Mouse (Mus musculus) layer of hippocampus, adult 18-20 months (tissue): ENCODE measurements at regions not wholly inside any gene's neighbourhood (a gene's known extent, or its start where the extent isn't known, plus 50 kb on each side); places are given as distances from the start of the nearest gene placed in this dataset.

Source experiments
- DNase-seq, 2 experiments: peaks; one replicate each; pipeline ENCODE4 v3.0.0; 2022; ENCODE audit warnings: low spot score in 2 of 2

DNA sequence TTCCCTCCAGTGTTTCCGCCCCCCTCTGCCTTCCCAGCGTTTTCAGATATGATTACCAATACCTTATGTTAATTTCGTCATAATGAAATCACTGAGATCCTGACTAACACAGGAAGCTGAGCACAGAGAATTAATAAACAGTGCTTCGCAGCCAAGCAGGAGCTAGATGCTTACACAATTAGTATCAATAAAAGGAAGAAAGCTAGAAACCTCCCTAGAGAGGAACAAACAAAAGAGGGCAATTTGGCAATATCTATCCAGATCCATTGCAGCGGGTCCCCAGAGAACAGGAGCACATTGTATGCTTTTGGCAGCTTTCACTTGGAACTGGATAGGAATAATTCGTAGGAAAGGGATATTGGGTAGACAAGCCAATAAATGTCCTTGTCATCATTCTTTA is 159.1 kb upstream of the Kbtbd8 start:
- peak in 1 of 2 experiments; percentile 7 for DNase-seq

DNA sequence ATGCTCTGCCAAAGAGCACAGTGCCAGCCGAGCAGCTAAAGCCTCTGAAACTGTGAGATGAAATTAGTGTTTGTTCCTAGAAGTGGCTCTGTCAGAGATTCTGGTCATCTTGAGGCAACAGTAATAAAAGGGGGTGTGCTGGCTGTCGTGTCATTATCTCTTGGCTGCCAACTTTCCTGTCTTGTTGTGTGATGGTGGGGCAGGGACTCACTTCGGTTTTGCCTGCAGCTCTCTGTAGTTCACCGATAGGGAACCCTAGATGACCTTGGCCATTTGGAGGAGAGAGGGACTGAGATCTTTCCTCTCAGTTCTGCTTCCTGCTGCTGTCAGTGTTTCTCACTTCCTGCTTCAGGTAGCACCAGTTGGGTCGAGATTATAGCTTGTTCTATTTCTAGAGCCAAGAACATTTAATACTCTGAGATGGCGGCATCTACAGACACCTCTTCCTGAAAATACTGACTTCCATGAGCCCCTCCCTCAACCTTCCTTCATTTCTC is 159.8 kb upstream of the Kbtbd8 start:
- DNase-seq, result no peak

DNA sequence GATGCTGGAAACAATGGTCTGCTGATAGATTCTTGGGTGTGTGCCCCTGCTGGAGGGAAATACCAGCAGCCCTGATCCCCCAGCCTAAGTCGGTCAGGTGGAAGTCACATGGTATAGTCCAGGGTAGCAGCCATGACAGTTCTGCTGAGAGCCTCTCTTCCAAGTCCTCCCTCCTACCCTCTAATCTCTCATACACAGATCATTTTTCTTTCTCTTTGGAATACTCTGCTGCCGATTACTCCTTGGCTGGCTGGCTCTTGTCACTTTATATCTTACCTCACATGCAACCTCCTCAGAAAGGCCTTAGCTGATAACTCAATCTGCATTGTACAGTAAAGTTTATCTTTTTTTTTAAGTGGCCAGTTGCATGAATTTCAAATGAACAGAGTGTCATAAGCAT is 162.5 kb upstream of the Kbtbd8 start:
- no peak for DNase-seq

DNA sequence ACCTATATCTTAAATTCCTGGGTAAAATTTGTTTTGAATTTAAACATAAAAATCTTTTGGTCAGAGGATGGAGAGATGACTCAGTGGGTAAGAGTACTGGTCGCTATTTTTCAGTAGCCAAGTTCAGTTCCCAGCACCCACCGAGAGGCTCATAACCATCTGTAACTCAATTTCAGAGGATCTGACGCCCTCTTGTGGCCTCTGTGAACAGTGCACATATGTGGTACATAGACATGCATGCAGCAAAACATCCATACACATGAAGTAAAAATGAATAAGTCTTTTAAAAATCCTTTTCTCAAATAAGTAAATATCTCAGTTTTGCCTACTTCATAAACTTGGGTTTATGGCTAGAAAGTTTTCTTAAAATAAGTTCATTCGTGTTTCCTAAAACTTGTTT is 163.4 kb upstream of the Kbtbd8 start:
- no peak for DNase-seq

DNA sequence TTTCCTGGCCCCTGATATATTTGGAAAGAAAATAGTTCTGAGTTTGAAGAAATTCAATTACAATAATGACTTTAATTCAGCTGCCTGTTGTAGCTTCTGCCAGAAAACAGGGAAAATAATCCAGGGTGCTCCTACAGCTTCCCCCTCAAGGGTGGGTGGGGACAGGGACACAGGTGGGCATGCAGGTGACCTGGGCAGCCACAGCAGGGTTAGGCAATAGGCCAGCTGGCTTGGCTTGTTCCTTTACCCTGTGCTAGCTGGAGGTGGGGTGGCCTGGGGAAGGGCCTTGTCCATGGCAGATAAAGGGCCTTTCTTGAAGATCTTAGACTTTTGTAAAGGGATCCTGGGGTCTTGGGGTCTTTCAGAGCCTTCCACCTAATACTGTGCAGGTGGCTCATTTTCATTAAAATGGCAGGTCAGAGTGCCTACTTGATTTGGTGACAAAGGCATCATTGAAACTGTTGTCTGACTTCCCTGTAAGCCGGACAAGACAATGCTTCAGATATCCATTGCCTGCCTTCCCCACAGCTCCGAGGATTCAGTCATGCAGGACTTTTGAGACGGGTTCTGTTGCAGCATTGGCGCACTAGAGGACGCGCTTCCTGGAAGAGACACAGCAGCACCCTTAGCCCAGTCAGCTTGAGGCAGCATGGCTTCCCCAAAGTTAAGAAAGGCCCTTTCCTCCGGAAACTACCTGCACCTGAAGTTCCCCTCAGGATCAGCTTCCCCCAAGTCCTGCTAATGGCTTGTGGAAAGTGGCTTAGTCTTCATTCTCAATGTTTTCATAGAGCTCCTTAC is 164.9 kb upstream of the Kbtbd8 start:
- no peak for DNase-seq

DNA sequence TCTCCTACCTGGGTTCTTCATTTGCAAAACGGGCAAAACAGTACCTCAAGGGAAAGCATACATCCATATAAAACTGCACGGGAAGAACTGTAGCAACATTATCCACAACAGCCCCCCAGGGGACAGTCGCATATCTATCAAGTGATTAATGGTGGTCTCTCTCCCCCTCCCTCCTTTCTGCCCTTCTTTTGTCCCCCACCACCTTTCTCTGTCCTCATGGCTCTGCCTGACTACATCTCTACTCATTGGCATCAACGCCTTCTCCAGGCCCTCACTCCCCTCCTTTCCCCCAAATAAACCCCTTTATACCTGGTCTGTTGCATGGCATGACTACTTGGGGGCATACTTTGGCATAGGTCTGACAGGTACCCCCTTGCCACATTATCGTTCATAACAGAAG is 166.1 kb upstream of the Kbtbd8 start:
- DNase-seq, result no peak

DNA sequence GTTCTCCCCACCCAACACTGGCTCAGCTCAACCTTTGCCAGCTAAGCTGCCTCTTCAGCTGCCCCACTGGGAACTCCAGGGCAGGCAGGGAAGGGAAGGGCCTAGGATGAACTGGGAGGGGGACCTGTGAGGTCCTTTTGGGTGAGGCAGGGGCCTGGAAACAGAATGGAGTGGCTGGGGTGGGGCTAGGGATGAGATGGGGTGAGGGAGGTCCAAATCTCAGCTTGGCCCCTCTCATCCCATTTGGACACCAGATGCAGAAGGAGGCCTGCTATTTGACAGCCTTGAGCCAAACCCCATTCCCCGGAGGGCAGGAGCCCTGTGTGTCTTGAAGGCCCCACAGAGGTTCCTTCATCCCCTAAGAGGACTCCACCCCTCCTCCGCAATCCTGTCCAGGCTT is 166.7 kb upstream of the Kbtbd8 start:
- DNase-seq, result no peak

DNA sequence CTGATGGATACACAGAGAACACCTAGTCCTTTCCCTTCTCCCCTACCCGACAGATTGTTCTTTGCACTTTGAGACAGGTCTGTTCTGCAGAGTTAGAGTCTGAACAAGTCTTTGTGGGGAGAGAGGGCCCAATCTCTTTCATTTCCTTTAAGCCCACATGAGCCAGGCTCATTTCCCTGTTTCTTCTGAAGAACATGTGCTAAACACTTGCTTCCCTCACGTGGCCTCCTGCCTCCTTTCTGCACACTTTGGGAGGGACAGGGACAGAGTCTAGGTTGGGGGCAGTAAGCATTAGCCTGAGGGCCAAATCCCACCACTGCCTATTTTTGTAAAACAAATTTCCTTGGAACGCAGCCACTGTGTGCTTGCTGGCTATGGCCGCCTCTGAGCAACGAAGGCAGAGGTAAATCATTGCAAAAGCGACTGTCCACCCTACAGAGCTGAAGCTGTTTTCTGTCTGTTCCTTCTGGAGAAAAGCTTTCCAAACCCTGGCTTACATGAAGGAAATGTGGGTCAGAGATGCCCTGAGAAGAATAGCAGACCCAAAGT is 170.6 kb upstream of the Kbtbd8 start:
- no peak for DNase-seq

DNA sequence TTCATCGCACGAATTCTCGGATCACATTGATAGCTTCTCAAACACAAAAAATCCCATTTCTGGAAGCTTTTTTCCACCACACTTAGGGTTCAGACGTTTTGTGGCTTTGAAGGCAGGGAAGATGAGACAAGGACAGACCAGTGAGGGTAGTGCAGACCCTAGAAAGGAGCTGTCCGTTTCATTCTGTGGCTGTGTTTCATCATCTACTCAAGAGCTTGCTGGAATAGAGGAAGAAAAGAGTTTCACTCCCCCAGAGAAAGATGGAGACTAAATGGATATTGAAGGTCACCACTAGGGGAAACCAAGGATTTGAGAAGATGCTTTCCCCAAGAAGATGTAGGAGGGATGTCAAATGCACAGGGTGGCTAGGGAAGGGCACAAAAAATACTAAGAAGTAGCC is 171.3 kb upstream of the Kbtbd8 start:
- DNase-seq, result no peak

DNA sequence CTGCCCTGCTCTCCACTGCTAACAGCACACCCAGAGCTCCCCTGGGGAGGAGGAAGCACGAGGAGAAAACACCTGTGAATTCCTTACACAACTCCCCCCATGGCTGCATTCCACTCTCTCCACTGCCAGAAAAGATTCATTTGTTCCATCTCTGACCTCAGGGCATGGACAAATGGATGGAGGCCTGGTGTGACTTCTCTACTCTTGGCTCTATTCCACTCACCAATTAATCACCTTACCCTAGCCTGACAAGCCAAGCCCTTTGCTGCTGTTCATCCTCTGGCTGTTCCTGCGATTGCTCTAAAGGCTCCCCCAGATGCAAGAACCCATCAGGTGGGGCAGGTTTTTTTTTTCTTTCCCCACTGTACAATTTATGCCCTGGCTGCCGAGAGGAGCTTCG is 172.8 kb upstream of the Kbtbd8 start:
- no peak for DNase-seq

DNA sequence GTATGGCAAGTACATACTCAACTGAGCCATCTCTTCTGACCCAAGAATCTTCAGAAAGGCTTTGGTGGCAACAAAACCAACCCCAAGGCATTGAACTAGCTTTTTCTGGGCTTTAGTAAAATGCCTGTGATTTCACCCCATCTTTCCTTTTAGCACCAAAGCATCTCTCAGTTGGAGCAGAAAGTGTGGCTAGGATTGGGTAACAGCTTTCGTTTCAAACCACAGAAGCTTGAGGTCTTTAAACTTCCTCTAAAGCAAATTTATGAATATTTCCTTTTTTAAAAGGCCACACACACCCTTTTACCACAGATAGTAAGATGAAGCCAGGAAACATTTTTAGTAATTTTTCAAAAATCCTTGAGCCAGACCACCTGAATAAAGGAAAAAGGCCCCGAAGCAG is 178.1 kb upstream of the Kbtbd8 start:
- DNase-seq, result no peak

DNA sequence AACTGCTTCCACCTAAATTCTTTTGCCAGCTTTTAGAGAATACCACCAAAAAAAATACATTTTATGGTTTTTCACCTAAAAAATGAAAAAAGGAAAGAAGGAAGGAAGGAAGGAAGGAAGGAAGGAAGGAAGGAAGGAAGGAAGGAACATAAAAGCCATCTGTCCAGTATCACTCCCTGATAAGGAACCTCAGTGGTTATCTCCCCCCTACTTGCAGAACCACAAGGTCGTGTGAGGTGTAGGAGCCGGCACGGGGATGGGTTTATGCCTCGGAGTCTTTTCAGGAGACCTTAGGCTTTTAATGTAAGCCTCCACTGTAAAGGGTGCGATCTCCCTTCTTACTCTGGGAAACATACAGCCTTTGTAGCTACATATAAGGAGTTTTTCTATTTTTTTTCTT is 180.8 kb upstream of the Kbtbd8 start:
- no peak for DNase-seq

DNA sequence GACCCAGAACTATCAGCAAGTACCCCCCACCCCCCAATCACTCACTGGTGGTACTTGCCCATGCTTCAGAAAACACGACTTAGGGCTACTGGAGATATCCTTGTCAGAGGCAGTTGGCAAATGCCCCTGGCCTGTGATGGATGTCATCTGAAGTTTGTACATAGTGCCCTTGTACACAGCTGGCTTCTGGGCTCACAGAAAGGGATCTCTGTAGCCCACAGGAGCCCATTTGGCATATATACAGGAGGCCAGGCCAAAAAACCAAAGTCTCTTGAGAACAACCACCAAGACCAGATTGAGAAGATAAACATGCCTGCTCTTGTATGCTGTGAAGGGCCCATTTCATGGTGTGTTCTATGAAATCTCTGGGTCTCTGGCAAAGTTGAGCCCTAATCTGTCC is 181.3 kb upstream of the Kbtbd8 start:
- DNase-seq, result no peak

DNA sequence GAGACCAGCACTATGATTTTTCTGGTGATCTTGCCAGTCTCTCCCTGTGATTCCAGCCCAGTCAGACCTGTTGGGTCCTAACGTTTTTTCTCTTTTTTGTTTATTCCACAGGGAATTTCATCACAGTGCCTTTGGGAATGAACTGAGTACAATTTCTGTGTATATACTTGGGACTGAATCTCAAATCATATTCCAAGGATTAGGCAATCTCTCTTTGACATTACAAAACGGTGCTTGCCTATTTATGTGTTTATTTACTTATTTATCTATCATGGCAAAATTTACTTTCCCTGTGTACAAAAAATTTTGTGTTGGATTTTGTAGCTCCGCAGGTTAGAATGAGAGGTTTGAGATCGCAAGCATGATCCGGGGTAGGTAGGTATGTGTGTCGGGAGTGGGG is 189.2 kb upstream of the Kbtbd8 start:
- DNase-seq, result no peak

DNA sequence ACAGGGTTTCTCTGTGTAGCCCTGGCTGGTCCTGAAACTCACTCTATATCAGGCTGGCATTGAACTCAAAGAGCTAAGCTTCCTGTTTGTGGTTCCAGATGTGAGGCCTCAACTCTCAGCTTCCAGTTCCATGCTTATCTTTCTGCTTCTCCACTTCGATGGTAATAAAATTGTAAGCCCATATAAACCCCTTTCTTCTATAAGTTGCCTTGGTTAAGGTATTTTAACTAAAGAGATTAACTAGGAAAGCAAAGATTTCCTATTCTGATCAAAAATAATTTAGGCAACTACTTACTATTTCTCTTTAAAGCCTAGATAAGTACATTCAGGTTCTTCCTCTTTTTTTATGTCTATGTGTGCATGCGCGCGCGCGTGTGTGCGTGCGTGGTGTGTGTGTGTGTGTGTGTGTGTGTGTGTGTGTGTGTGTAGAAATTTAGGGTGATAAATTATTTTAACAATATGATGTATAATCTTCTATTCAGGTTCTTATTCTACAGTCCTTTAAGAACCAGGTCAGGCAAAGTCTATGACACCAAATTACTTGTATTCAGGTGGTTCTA is 190.3 kb upstream of the Kbtbd8 start:
- DNase-seq, result no peak

DNA sequence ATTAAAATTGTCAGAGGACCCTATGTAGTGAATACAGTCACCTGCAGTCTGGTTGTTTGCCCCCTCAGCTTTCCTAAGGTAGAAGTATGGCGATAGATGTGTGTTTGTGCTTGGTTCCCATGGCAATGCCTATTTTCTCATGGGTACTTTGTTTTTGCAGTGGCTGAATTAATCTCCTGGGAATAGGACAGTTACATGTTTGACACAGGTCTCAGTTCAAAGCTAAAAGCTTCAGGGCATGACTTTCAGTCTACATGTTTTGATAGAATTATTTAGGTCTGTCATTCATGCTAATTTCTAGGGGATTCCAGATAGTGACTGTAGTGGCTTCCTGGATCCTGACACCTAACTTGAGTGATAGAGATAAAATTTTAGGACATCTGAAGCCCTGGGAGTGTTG is 191.6 kb upstream of the Kbtbd8 start:
- no peak for DNase-seq

DNA sequence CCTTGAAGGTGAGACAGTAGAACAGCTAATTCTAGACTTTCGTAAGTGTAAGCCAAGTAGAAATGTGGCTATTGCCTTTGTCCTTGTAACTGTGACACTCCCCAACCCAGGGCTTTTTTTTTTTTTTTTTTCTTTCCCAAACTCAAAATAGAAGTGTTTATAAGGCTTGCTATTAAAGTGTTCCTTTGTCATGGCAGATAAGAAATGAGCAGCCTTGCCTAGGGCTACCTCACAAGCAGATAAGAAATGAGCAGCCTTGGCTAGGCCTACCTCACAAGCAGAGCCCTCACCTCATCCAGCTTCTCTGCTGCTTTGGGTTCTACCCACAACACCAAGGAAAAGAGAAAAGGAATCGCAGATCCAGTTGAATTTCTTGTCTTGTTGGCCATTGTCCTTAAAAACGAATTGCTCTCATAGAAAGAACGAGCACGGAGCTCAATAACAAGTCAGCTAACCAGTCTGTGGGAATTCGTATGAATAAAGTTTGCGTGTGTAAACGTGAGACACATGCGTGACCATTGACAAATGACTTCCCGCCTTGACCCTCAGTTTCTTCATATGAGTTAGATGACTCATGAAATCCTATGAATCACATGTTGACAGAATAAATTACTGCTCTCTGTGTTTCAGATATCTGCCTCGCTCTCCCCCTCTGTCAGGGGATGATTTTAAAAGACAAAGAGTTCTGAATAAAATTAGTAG is 192.6 kb upstream of the Kbtbd8 start:
- peak in 1 of 2 experiments; percentile 1 for DNase-seq

DNA sequence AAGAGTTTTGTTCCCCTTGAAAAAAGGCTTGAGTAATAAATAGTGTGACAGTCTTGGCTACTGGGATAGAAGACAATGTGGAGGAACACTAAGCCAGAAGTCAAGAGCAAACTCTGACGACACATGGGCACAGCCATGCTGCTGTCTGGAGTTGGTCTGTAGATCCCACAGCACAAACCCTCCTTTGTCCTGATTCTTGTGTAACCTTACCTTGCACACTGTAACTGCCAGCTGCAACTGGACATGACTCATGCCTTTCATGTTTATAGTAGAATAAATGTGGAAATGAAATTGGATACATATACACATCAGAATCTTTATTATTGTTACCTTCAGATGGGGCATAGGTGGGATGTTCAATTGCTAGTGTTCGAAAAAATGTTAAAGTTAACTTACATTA is 195.3 kb upstream of the Kbtbd8 start:
- no peak for DNase-seq

DNA sequence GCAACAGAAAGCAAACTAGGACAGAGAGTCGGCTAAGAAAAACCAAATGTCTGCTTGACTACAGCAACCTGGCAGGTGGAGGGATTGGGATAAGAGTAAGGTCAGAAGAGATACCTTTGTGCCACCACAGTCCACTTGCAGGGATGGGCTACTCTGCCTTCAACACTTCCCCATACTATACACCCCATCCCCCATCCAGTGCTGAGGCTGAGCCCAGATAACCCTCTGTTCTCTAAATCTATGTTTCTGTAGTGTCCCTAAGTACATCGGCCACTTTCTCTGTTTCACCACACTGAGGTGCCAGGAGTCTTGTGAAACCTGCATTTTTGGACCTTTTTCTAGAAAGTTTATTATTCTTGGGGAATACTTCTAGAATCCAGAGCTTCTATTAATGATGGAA is 196.3 kb upstream of the Kbtbd8 start:
- DNase-seq, result no peak

DNA sequence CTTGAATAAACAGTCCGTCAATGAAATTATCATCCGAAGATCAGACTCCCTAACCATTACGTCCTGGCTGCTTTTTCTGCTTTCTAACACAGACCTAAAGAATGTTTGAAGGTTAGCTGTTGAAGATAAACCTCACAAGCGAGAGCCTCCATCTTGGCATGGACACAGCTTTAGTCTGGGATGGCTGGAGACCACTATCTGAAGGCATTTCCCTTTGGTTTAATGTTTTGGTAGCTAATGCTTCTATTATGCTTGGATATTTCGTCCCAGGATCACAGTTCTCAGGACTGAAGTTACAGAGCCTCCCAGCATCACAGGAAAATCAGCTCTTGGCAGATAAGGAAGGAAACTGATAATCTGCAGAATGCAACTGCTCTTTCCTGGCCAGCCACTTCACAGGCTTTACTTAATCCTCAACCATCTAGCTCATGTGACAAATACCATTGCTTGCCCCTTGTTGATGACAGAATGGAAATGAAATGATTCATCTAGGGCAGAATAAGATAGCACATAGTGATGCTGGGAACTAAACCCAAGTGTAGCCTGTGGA is 197.8 kb upstream of the Kbtbd8 start:
- DNase-seq, result no peak

DNA sequence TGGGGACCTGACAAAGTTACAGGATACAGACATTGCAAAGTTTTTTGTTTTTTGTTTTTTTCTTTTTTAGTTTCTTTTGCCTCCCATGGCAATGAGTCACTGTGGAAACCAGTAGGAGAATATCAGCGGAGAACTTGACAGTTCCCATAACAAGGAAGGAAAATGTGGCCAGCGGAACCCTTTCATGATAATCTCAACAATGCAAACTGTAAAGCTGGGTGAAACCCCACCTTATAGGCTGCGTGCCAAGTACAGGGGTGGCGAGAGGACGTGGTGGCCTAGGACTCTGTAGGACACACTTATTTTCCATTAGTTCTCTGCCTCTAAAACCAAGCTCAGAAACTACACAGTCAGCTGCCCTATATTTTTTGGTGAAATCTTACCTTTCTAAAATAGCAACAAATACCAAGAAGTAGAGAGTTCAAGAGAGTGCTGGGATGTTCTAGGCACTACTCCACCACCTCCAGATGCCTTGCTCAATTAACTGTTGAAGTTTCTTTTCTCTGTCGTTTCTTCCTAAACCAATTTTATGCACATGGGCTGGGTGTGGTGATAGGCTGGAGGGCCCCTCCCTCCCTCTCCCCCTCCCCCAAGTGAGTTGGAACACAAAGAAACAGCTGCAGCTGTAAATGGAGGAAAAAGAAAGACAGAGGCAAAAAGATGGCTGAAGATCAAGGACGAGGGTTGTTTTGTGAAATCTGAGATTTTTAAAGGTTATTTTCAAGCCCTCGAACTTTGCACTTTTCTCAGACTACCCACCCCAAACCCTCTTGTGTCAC is 201.0 kb upstream of the Kbtbd8 start:
- DNase-seq, result no peak
